Mouse (Mus musculus): ENCODE measurements at regions not wholly inside any gene's neighbourhood (a gene's known extent, or its start where the extent isn't known, plus 50 kb on each side); places are given as distances from the start of the nearest gene placed in this dataset.

DNA sequence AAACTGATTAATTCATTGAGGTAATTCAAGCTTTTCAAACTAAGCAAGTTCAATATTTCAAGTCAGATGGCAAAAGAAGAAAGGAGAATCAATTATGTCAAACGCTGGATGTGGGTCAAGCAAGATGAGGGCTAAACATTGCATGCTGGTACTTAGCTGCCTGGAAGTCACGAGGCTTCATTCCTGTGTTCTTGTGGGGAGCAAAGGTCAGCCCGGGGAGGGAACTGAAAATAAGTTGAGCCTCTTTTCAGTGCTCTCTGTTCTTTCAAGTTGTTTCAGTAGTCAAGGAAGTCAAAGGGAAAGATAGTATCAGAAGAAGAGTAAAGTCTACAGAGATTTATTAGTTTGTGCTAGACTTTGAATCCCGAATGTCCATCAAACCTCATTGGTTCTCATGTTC is 122.9 kb upstream of the Fat1 start:
- TF ChIP-seq CTCF (conservative IDR thresholded peaks at IDR 0.05; ENCODE audit: low read length) (no peak), NANOG (IDR thresholded peaks at IDR 0.05; ENCODE audit: borderline replicate concordance, low read length) (no peak), POU5F1 (IDR thresholded peaks at IDR 0.05; ENCODE audit: borderline replicate concordance, low read length) (no peak)
